Mouse (Mus musculus): ENCODE measurements around the gene Snrpa.

Gene Snrpa

GRCm38 (mm10) chr7:27198355-27198754, 2.3 kb upstream of the Snrpa start:
- DNase-seq: no peak

- DNase-seq: no peak
Observed at GRCm38 (mm10) chr7:27197634-27198033, 1.6 kb upstream of the Snrpa start.

GRCm38 (mm10) chr7:27197136-27197535, 1.1 kb upstream of the Snrpa start:
- DNase-seq: no peak

GRCm38 (mm10) chr7:27193731-27194130, 2.3 kb downstream of the Snrpa start:
- no peak for DNase-seq

GRCm38 (mm10) chr7:27192434-27192833, 3.6 kb downstream of the Snrpa start:
- no peak for DNase-seq

GRCm38 (mm10) chr7:27189271-27189931, 6.7 kb downstream of the Snrpa start:
- peak in 1 of 2 experiments; percentile 46 for DNase-seq

- peak in 1 of 2 experiments; percentile 48 for DNase-seq
Observed at GRCm38 (mm10) chr7:27185986-27186385, 10.1 kb downstream of the Snrpa start.

- DNase-seq: peak in 1 of 2 experiments; percentile 68
Observed at GRCm38 (mm10) chr7:27184964-27185363, 11.1 kb downstream of the Snrpa start.

- no peak for DNase-seq
Observed at GRCm38 (mm10) chr7:27182498-27182897, 13.6 kb downstream of the Snrpa start.

- no peak for DNase-seq
Observed at GRCm38 (mm10) chr7:27180837-27181695, 15.0 kb downstream of the Snrpa start, which contains the start of the genes Gm21983 and Mia. Gene Gm21983, minus strand, starts transcription at chr7:27181086. Gene Mia, minus strand, starts transcription at chr7:27181157.

- peak; percentile 93 to 94 for DNase-seq
Observed at GRCm38 (mm10) chr7:27180036-27180435, 16.0 kb downstream of the Snrpa start.

GRCm38 (mm10) chr7:27179217-27179918, 16.7 kb downstream of the Snrpa start:
- no peak for DNase-seq

- peak; percentile 99 to 100 for DNase-seq
Observed at GRCm38 (mm10) chr7:27178324-27179216, 17.5 kb downstream of the Snrpa start, which contains the start of gene Rab4b. Gene Rab4b, minus strand, starts transcription at chr7:27178896.

GRCm38 (mm10) chr7:27177942-27178323, 18.1 kb downstream of the Snrpa start:
- no peak for DNase-seq

GRCm38 (mm10) chr7:27174896-27175295, 21.2 kb downstream of the Snrpa start:
- no peak for DNase-seq

GRCm38 (mm10) chr7:27174496-27174895, 21.6 kb downstream of the Snrpa start:
- DNase-seq: no peak

GRCm38 (mm10) chr7:27170981-27171380, 25.1 kb downstream of the Snrpa start:
- DNase-seq: no peak

- DNase-seq: peak; percentile 45 to 49
Observed at GRCm38 (mm10) chr7:27168371-27168770, 27.7 kb downstream of the Snrpa start.

- no peak for DNase-seq
Observed at GRCm38 (mm10) chr7:27167475-27168094, 28.5 kb downstream of the Snrpa start.

GRCm38 (mm10) chr7:27166614-27167474, 29.2 kb downstream of the Snrpa start, which contains the start of gene Egln2:
Gene Egln2, minus strand, starts transcription at chr7:27166802.
- DNase-seq: peak; percentile 97 to 98

All from kidney, postnatal 36 days (tissue).